Mouse (Mus musculus) lung, embryonic 14.5 days (tissue): ENCODE data around the gene Man2a1. TPM values are rescaled to one million over a fixed set of nuclear protein-coding genes. Genes with fewer than 3 reads are reported as not detected.
A peak's percentile ranks its signal among the peaks of the same experiment; 100 is the strongest.

Experiments
- ATAC-seq: fragments of 200-750 bp; cut with Nextera tagmentation; 2 replicates; pipeline ENCODE4 v1.8.0; 2017; ENCODE audit warnings: mild to moderate bottlenecking, moderate TSS enrichment, moderate library complexity; ENCODE audit not compliant: insufficient read depth
- DNase-seq: peaks from one replicate; pipeline ENCODE4 v3.0.0-alpha.2; 2015
- H3K27ac ChIP-seq: fragments of 300-500 bp; sonication (generic); 2 replicates; pipeline ENCODE4 v1.5.1; 2014; ENCODE audit warnings: low read depth, mild to moderate bottlenecking, moderate library complexity
- H3K27me3 ChIP-seq: fragments of 300-500 bp; sonication (generic); 2 replicates; pipeline ENCODE4 v1.6.1; 2014; ENCODE audit warnings: low read length, control low read depth; ENCODE audit not compliant: insufficient read depth
- H3K36me3 ChIP-seq: fragments of 300-500 bp; sonication (generic); 2 replicates; pipeline ENCODE4 v1.6.1; 2014; ENCODE audit warnings: control low read depth; ENCODE audit not compliant: insufficient read depth
- H3K4me1 ChIP-seq: fragments of 300-500 bp; sonication (generic); 2 replicates; pipeline ENCODE4 v1.6.1; 2014; ENCODE audit warnings: antibody characterized with exemption, control low read depth; ENCODE audit not compliant: insufficient read depth
- H3K4me2 ChIP-seq: fragments of 300-500 bp; sonication (generic); 2 replicates; pipeline ENCODE4 v1.6.1; 2014; ENCODE audit warnings: mild to moderate bottlenecking
- H3K4me3 ChIP-seq: fragments of 300-500 bp; sonication (generic); 2 replicates; pipeline ENCODE4 v1.5.1; 2014; ENCODE audit warnings: low read depth, low read length
- H3K9ac ChIP-seq: fragments of 300-500 bp; sonication (generic); 2 replicates; pipeline ENCODE4 v1.6.1; 2014
- H3K9me3 ChIP-seq: fragments of 300-500 bp; sonication (generic); 2 replicates; pipeline ENCODE4 v1.6.1; 2016; ENCODE audit warnings: low read depth, low read length, control low read depth
- CTCF ChIP-seq: IDR thresholded peaks from 2 replicates; pipeline ENCODE4 v1.5.1; 2016; ENCODE audit warnings: antibody characterized with exemption, low read depth
- WGBS: fragments of 180-500 bp; shearing (Covaris S2); extraction: QIAGEN DNeasy Blood & Tissue Kit; methylation state at CpG from one replicate; pipeline ENCODE4 v1.1.7; 2014; 5-methylcytosine and 5-hydroxymethylcytosine counted together
- polyA plus RNA-seq: library from polyadenylated mRNA; unstranded; fragments of >200 nt; fragmentation: Nextera tagmentation; extraction: Ambion mirVana; gene quantifications from 2 replicates; pipeline ENCODE4 v1.2.1, GENCODE M21; 2014

Gene Man2a1
- polyA plus RNA-seq, 1 experiment from 2014 or later = 9.0 TPM

- H3K4me3 ChIP-seq = no peak overlapping the region
- ATAC-seq (no peak), DNase-seq (no peak)
- no peak overlapping the region for H3K4me2 ChIP-seq
- no peak overlapping the region for H3K9ac ChIP-seq
- H3K27me3 ChIP-seq = no peaks in the 10 kb centered on the region
- no peaks in the 10 kb centered on the region for H3K4me1 ChIP-seq
- TF ChIP-seq CTCF = no peak
- no peaks in the 10 kb centered on the region for H3K9me3 ChIP-seq
- H3K27ac ChIP-seq = no peak overlapping the region
- WGBS = 65% methylated on average over 1 of the region's 1 CpGs
- H3K36me3 ChIP-seq = peaks cover 16% of the 10 kb centered on the region; the same call in 1 of the 2 replicates
Observed at GRCm38 (mm10) chr17:64723162-64723561, 122.6 kb downstream of the Man2a1 start.

GRCm38 (mm10) chr17:64725214-64725613 is 124.7 kb downstream of the Man2a1 start:
- no peak overlapping the region for H3K9ac ChIP-seq
- DNase-seq = no peak
- H3K4me3 ChIP-seq = no peak overlapping the region
- peaks cover 9% of the 10 kb centered on the region; the same call in 1 of the 2 replicates for H3K36me3 ChIP-seq
- H3K27ac ChIP-seq = no peak overlapping the region
- no peaks in the 10 kb centered on the region for H3K9me3 ChIP-seq
- no peaks in the 10 kb centered on the region for H3K27me3 ChIP-seq
- no peaks in the 10 kb centered on the region for H3K4me1 ChIP-seq
- 82% methylated on average over 3 of the region's 3 CpGs for WGBS
- H3K4me2 ChIP-seq = no peak overlapping the region
- no peak for ATAC-seq
- TF ChIP-seq CTCF = no peak

GRCm38 (mm10) chr17:64726032-64726431 is 125.5 kb downstream of the Man2a1 start:
- no peak for ATAC-seq
- no peaks in the 10 kb centered on the region for H3K4me1 ChIP-seq

GRCm38 (mm10) chr17:64735492-64735891 is 135.0 kb downstream of the Man2a1 start:
- Histone ChIP-seq H3K9me3 (no peaks in the 10 kb centered on the region), H3K36me3 (peaks cover 27% of the 10 kb centered on the region), H3K4me2 (no peak overlapping the region), H3K27ac (no peak overlapping the region), H3K4me3 (no peak overlapping the region), H3K4me1 (no peaks in the 10 kb centered on the region), H3K9ac (no peak overlapping the region), H3K27me3 (no peaks in the 10 kb centered on the region)
- no peak for TF ChIP-seq CTCF
- WGBS = 76% methylated on average over 4 of the region's 4 CpGs
- DNase-seq = no peak
- ATAC-seq = no peak

More at GRCm38 (mm10) chr17:64726032-64726431, 125.5 kb downstream of the Man2a1 start:
- Histone ChIP-seq H3K36me3 (peaks cover 9% of the 10 kb centered on the region; the same call in 1 of the 2 replicates), H3K4me2 (no peak overlapping the region), H3K9ac (no peak overlapping the region), H3K9me3 (no peaks in the 10 kb centered on the region), H3K27me3 (no peaks in the 10 kb centered on the region), H3K27ac (no peak overlapping the region; the same call in 1 of the 2 replicates), H3K4me3 (no peak overlapping the region)
- TF ChIP-seq CTCF = no peak
- 61% methylated on average over 7 of the region's 7 CpGs for WGBS
- no peak for DNase-seq

GRCm38 (mm10) chr17:64737918-64738317 is 137.4 kb downstream of the Man2a1 start:
- Histone ChIP-seq H3K9me3 (no peaks in the 10 kb centered on the region), H3K27ac (no peak overlapping the region), H3K4me3 (no peak overlapping the region), H3K9ac (no peak overlapping the region), H3K4me2 (no peak overlapping the region), H3K4me1 (no peaks in the 10 kb centered on the region), H3K27me3 (no peaks in the 10 kb centered on the region), H3K36me3 (peaks cover 44% of the 10 kb centered on the region)
- ATAC-seq = no peak
- 54% methylated on average over 1 of the region's 1 CpGs for WGBS
- no peak for DNase-seq
- no peak for TF ChIP-seq CTCF

- Histone ChIP-seq H3K9me3 (no peaks in the 10 kb centered on the region), H3K4me2 (no peak overlapping the region), H3K4me1 (no peaks in the 10 kb centered on the region), H3K27me3 (no peaks in the 10 kb centered on the region), H3K9ac (no peak overlapping the region), H3K36me3 (peaks cover 39% of the 10 kb centered on the region), H3K27ac (no peak overlapping the region), H3K4me3 (no peak overlapping the region)
- no peak for TF ChIP-seq CTCF
- ATAC-seq (no peak), DNase-seq (no peak)
- WGBS = 84% methylated on average over 6 of the region's 6 CpGs
Observed at GRCm38 (mm10) chr17:64739129-64739528, 138.6 kb downstream of the Man2a1 start.

- Histone ChIP-seq H3K4me3 (no peak overlapping the region), H3K9me3 (no peaks in the 10 kb centered on the region), H3K36me3 (peaks cover 46% of the 10 kb centered on the region), H3K9ac (no peak overlapping the region), H3K27ac (no peak overlapping the region), H3K4me1 (no peaks in the 10 kb centered on the region), H3K27me3 (no peaks in the 10 kb centered on the region), H3K4me2 (no peak overlapping the region)
- ATAC-seq = no peak
- DNase-seq = peak; percentile 62
- no peak for TF ChIP-seq CTCF
- WGBS = 78% methylated on average over 6 of the region's 6 CpGs
Observed at GRCm38 (mm10) chr17:64742715-64743605, 142.4 kb downstream of the Man2a1 start.
